In genomic region chr16:90219445-90219844, GRCm38 (mm10) we compare ENCODE assay signal across 8 mouse cellular contexts. TPM values are rescaled to one million over a fixed set of nuclear protein-coding genes. Genes with fewer than 3 reads are reported as not detected.
A peak's percentile ranks its signal among the peaks of the same experiment; 100 is the strongest.
DNase-seq lines count a peak whose midpoint lies in the region; ATAC-seq and TF ChIP-seq lines count a peak whose summit lies in the region.
"Not testable (repeated sequence)": the region's sequence is repeated elsewhere in the genome, so short reads cannot be mapped to it uniquely, and the experiment has no call there.

No protein-coding gene starts in this region.

- DNase-seq in ES-CJ7 (ENCODE audit: low read depth, low spot score) = peak; percentile 58
- peak; percentile 41 for DNase-seq in ZHBTc4 (ENCODE audit: low read depth, low spot score)
- DNase-seq in forebrain, embryonic 10.5 days (ENCODE audit: extremely low spot score, low spot score); liver, embryonic 11.5 days (ENCODE audit: low spot score); liver, embryonic 14.5 days (ENCODE audit: low read depth in 3 of 3, low spot score in 3 of 3): not testable (repeated sequence)

- WGBS in forebrain, embryonic 10.5 days = 76% methylated on average over 4 of the region's 4 CpGs
- 74% methylated on average over 4 of the region's 4 CpGs for WGBS in heart, embryonic 13.5 days
- 64% methylated on average over 4 of the region's 4 CpGs for WGBS in liver, embryonic 11.5 days
- WGBS in liver, embryonic 14.5 days (ENCODE audit: insufficient replicate concordance) = 45% methylated on average over 4 of the region's 4 CpGs
- WGBS in midbrain, embryonic 15.5 days = 69% methylated on average over 4 of the region's 4 CpGs

- H3K36me3 ChIP-seq in forebrain, embryonic 10.5 days (replicated peaks) = peaks cover 22% of the 10 kb centered on the region
- H3K36me3 ChIP-seq in heart, embryonic 13.5 days = peaks cover 15% of the 10 kb centered on the region
- peaks cover 19% of the 10 kb centered on the region for H3K36me3 ChIP-seq in liver, embryonic 11.5 days (ENCODE audit: control insufficient read depth, insufficient read depth, low read length)
- peaks cover 16% of the 10 kb centered on the region for H3K36me3 ChIP-seq in liver, embryonic 14.5 days (replicated peaks; ENCODE audit: control insufficient read depth, insufficient read depth, low read depth)
- H3K36me3 ChIP-seq in midbrain, embryonic 15.5 days (replicated peaks); testis, adult 2 months (ENCODE audit: control insufficient read depth, insufficient read depth, low read length): not testable (repeated sequence)

- H3K4me3 ChIP-seq in forebrain, embryonic 10.5 days; heart, embryonic 13.5 days; liver, embryonic 11.5 days (ENCODE audit: low read depth, low read length); liver, embryonic 14.5 days (ENCODE audit: insufficient read depth in 1 of 2, low read depth in 2 of 2, low read length in 2 of 2); midbrain, embryonic 15.5 days: not testable (repeated sequence)
- peak overlapping the region; percentile 94; the same call in 1 of the 2 replicates for H3K4me3 ChIP-seq in testis, adult 2 months (ENCODE audit: control insufficient read depth, low read depth, low read length)

- not testable (repeated sequence) for ATAC-seq in heart, embryonic 13.5 days (ENCODE audit: extremely low read depth, insufficient number of reproducible peaks, low FRiP score, low TSS enrichment); liver, embryonic 11.5 days (replicated peaks; ENCODE audit: low FRiP score); liver, embryonic 14.5 days (ENCODE audit: insufficient read depth); midbrain, embryonic 15.5 days (replicated peaks)

- not testable (repeated sequence) for TF ChIP-seq EP300 in liver, embryonic 14.5 days (IDR thresholded peaks at IDR 0.05; ENCODE audit: low read depth)

- not testable (repeated sequence) for H3K9me3 ChIP-seq in forebrain, embryonic 10.5 days; heart, embryonic 13.5 days; liver, embryonic 11.5 days (ENCODE audit: control insufficient read depth, low read length); liver, embryonic 14.5 days (ENCODE audit: control insufficient read depth, low read length); midbrain, embryonic 15.5 days

- not testable (repeated sequence) for H3K9ac ChIP-seq in heart, embryonic 13.5 days; liver, embryonic 11.5 days (ENCODE audit: low read depth, low read length); liver, embryonic 14.5 days (replicated peaks); midbrain, embryonic 15.5 days

- peaks cover 43% of the 10 kb centered on the region for H3K4me1 ChIP-seq in forebrain, embryonic 10.5 days
- peaks cover 33% of the 10 kb centered on the region for H3K4me1 ChIP-seq in heart, embryonic 13.5 days
- peaks cover 36% of the 10 kb centered on the region for H3K4me1 ChIP-seq in liver, embryonic 11.5 days (replicated peaks; ENCODE audit: control insufficient read depth, insufficient read depth, low read length)
- H3K4me1 ChIP-seq in liver, embryonic 14.5 days (replicated peaks; ENCODE audit: control insufficient read depth in 2 of 2, insufficient read depth in 2 of 2, low read length in 1 of 2) = peaks cover 33 to 37% of the 10 kb centered on the region in 2 experiments
- peaks cover 22% of the 10 kb centered on the region for H3K4me1 ChIP-seq in midbrain, embryonic 15.5 days
- peaks cover 11% of the 10 kb centered on the region for H3K4me1 ChIP-seq in testis, adult 2 months (ENCODE audit: control insufficient read depth, insufficient read depth, low read length)

- not testable (repeated sequence) for TF ChIP-seq POLR2A in testis, adult 2 months (IDR thresholded peaks at IDR 0.05; ENCODE audit: control insufficient read depth, low read depth, low read length)

- TF ChIP-seq CTCF in liver, embryonic 14.5 days (IDR thresholded peaks at IDR 0.05; ENCODE audit: low read depth); testis, adult 2 months (IDR thresholded peaks at IDR 0.05; ENCODE audit: control insufficient read depth, insufficient read depth, insufficient replicate concordance, low read depth, low read length): not testable (repeated sequence)

- peak overlapping the region; percentile 78 for H3K4me2 ChIP-seq in heart, embryonic 13.5 days
- peak overlapping the region; percentile 91; the same call in 1 of the 2 replicates for H3K4me2 ChIP-seq in liver, embryonic 11.5 days
- peak overlapping the region; percentile 91 for H3K4me2 ChIP-seq in liver, embryonic 14.5 days (ENCODE audit: low read depth)
- peak overlapping the region; percentile 61; the same call in 1 of the 2 replicates for H3K4me2 ChIP-seq in midbrain, embryonic 15.5 days

- H3K27ac ChIP-seq in forebrain, embryonic 10.5 days = peak overlapping the region; percentile 97; the same call in 1 of the 2 replicates
- H3K27ac ChIP-seq in heart, embryonic 13.5 days (replicated peaks) = peak overlapping the region; percentile 97; the same call in 1 of the 2 replicates
- H3K27ac ChIP-seq in liver, embryonic 11.5 days (ENCODE audit: low read depth, low read length); liver, embryonic 14.5 days; midbrain, embryonic 15.5 days; testis, adult 2 months (ENCODE audit: control insufficient read depth, insufficient read depth, low read depth, low read length): not testable (repeated sequence)

- not testable (repeated sequence) for H3K27me3 ChIP-seq in forebrain, embryonic 10.5 days (ENCODE audit: poor library complexity, severe bottlenecking); heart, embryonic 13.5 days (replicated peaks); liver, embryonic 11.5 days (replicated peaks; ENCODE audit: control insufficient read depth, insufficient read depth, low read length); liver, embryonic 14.5 days (ENCODE audit: control insufficient read depth, insufficient read depth, low read length); midbrain, embryonic 15.5 days (replicated peaks); testis, adult 2 months (ENCODE audit: control insufficient read depth, insufficient read depth, low read length)

RNA-seq across cellular contexts. Expression of gene Sod1, which starts 1.1 kb away (rescaled TPM):
- polyA plus RNA-seq in forebrain, embryonic 10.5 days (2016; fragmentation: Nextera tagmentation; extraction: Ambion mirVana) = 1,253 and 1,286 TPM in 2 replicates
- polyA plus RNA-seq in heart, embryonic 13.5 days (2015; fragmentation: Nextera tagmentation; extraction: Ambion mirVana) = 927 and 1,079 TPM in 2 replicates
- 1,899 and 2,008 TPM in 2 replicates for polyA plus RNA-seq in liver, embryonic 11.5 days (2014; fragmentation: Nextera tagmentation; extraction: Ambion mirVana)
- polyA plus RNA-seq in liver, embryonic 14.5 days (2012; rRNA removed) = 623 and 753 TPM in 2 replicates
- polyA plus RNA-seq in liver, embryonic 14.5 days (2014; fragmentation: Nextera tagmentation; extraction: Ambion mirVana) = 1,393 and 1,455 TPM in 2 replicates
- polyA plus RNA-seq in midbrain, embryonic 15.5 days (2015; fragmentation: Nextera tagmentation; extraction: Ambion mirVana) = 855 and 861 TPM in 2 replicates
- polyA plus RNA-seq in testis, adult 2 months (2012; rRNA removed) = 407 and 434 TPM in 2 replicates
